Mouse (Mus musculus) hindbrain, embryonic 15.5 days (tissue): ENCODE results near the gene Klhl11. TPM values are rescaled to one million over a fixed set of nuclear protein-coding genes. Genes with fewer than 3 reads are reported as not detected.

Experiments used
- ATAC-seq: fragments of 200-750 bp; cut with Nextera tagmentation; 2 replicates; pipeline ENCODE4 v1.8.0; 2017; ENCODE audit warnings: low read depth, moderate number of reproducible peaks, moderate TSS enrichment; ENCODE audit not compliant: low FRiP score
- H3K27ac ChIP-seq: fragments of 300-500 bp; sonication (generic); replicated peaks from 2 replicates; pipeline ENCODE4 v1.5.1; 2015; ENCODE audit warnings: mild to moderate bottlenecking, inconsistent platforms
- H3K27me3 ChIP-seq: fragments of 300-500 bp; sonication (generic); 2 replicates; pipeline ENCODE4 v1.6.1; 2015; ENCODE audit warnings: control low read depth, inconsistent platforms
- H3K36me3 ChIP-seq: fragments of 300-500 bp; sonication (generic); 2 replicates; pipeline ENCODE4 v1.6.1; 2015; ENCODE audit warnings: control low read depth, inconsistent platforms
- H3K4me1 ChIP-seq: fragments of 300-500 bp; sonication (generic); replicated peaks from 2 replicates; pipeline ENCODE4 v1.6.1; 2015; ENCODE audit warnings: control low read depth, inconsistent platforms
- H3K4me2 ChIP-seq: fragments of 300-500 bp; sonication (generic); 2 replicates; pipeline ENCODE4 v1.6.1; 2015; ENCODE audit warnings: moderate library complexity, mild to moderate bottlenecking, inconsistent platforms
- H3K4me3 ChIP-seq: fragments of 300-500 bp; sonication (generic); 2 replicates; pipeline ENCODE4 v1.5.1; 2015; ENCODE audit warnings: mild to moderate bottlenecking, inconsistent platforms
- H3K9ac ChIP-seq: fragments of 300-500 bp; sonication (generic); 2 replicates; pipeline ENCODE4 v1.6.1; 2015; ENCODE audit warnings: inconsistent platforms
- H3K9me3 ChIP-seq: fragments of 300-500 bp; sonication (generic); 2 replicates; pipeline ENCODE4 v1.6.1; 2016; ENCODE audit warnings: control low read depth, inconsistent platforms
- WGBS: fragments of 180-500 bp; shearing (Covaris S2); methylation state at CpG from one replicate; pipeline ENCODE4 v1.1.7; 2015; 5-methylcytosine and 5-hydroxymethylcytosine counted together
- microRNA-seq: library from miRNA; unstranded; fragments of <30 nt; microRNA quantifications from one replicate; pipeline ENCODE4, GENCODE M21; 2016
- polyA plus RNA-seq: library from polyadenylated mRNA; unstranded; fragments of >200 nt; fragmentation: Nextera tagmentation; extraction: Ambion mirVana; gene quantifications from 2 replicates; pipeline ENCODE4 v1.2.1, GENCODE M21; 2015

Gene Klhl11
- polyA plus RNA-seq, 1 experiment from 2014 or later, result 9.8 TPM

- Histone ChIP-seq H3K4me1 (peaks cover 5% of the 10 kb centered on the region; the same call in 1 of the 2 replicates), H3K4me3 (no peak overlapping the region), H3K36me3 (peaks cover 18% of the 10 kb centered on the region; the same call in 1 of the 2 replicates), H3K27ac (peak overlapping the region; percentile 51; the same call in 1 of the 2 replicates), H3K9ac (no peak overlapping the region), H3K27me3 (no peaks in the 10 kb centered on the region), H3K9me3 (no peaks in the 10 kb centered on the region), H3K4me2 (no peak overlapping the region)
- ATAC-seq, result peak; percentile 51; the same call in 1 of the 2 replicates
- WGBS, result 66% methylated on average over 9 of the region's 9 CpGs
Measured at GRCm38 (mm10) chr11:100428612-100429199, 43.8 kb downstream of the Klhl11 start.

GRCm38 (mm10) chr11:100426820-100427219, 45.7 kb downstream of the Klhl11 start:
- Histone ChIP-seq H3K4me1 (peaks cover 5% of the 10 kb centered on the region; the same call in 1 of the 2 replicates), H3K27me3 (no peaks in the 10 kb centered on the region), H3K4me2 (no peak overlapping the region), H3K9me3 (no peaks in the 10 kb centered on the region), H3K9ac (no peak overlapping the region), H3K27ac (no peak overlapping the region), H3K4me3 (no peak overlapping the region), H3K36me3 (peaks cover 11% of the 10 kb centered on the region; the same call in 1 of the 2 replicates)
- ATAC-seq, result no peak
- 88% methylated on average over 3 of the region's 3 CpGs for WGBS

GRCm38 (mm10) chr11:100425851-100426250, 46.7 kb downstream of the Klhl11 start:
- H3K4me1 ChIP-seq, result peaks cover 5% of the 10 kb centered on the region; the same call in 1 of the 2 replicates
- H3K4me3 ChIP-seq, result no peak overlapping the region
- no peak overlapping the region for H3K9ac ChIP-seq
- peaks cover 9% of the 10 kb centered on the region; the same call in 1 of the 2 replicates for H3K36me3 ChIP-seq
- no peak overlapping the region for H3K4me2 ChIP-seq
- WGBS, result 37% methylated on average over 7 of the region's 7 CpGs
- no peaks in the 10 kb centered on the region for H3K9me3 ChIP-seq
- H3K27me3 ChIP-seq, result no peaks in the 10 kb centered on the region
- ATAC-seq, result peak; percentile 19; the same call in 1 of the 2 replicates
- H3K27ac ChIP-seq, result no peak overlapping the region

- Histone ChIP-seq H3K27me3 (no peaks in the 10 kb centered on the region), H3K4me2 (no peak overlapping the region), H3K27ac (no peak overlapping the region), H3K9ac (no peak overlapping the region), H3K4me1 (peaks cover 3% of the 10 kb centered on the region; the same call in 1 of the 2 replicates), H3K4me3 (no peak overlapping the region), H3K36me3 (no peaks in the 10 kb centered on the region), H3K9me3 (no peaks in the 10 kb centered on the region)
- 90% methylated on average over 7 of the region's 7 CpGs for WGBS
- ATAC-seq, result no peak
Measured at GRCm38 (mm10) chr11:100423836-100424235, 48.7 kb downstream of the Klhl11 start.

GRCm38 (mm10) chr11:100421537-100421936, 51.0 kb downstream of the Klhl11 start:
- Histone ChIP-seq H3K4me2 (no peak overlapping the region), H3K27me3 (peaks cover under 1% of the 10 kb centered on the region; the same call in 1 of the 2 replicates), H3K4me3 (no peak overlapping the region), H3K36me3 (no peaks in the 10 kb centered on the region), H3K9me3 (no peaks in the 10 kb centered on the region), H3K4me1 (no peaks in the 10 kb centered on the region), H3K27ac (no peak overlapping the region), H3K9ac (no peak overlapping the region)
- 38% methylated on average over 8 of the region's 8 CpGs for WGBS
- ATAC-seq, result no peak

GRCm38 (mm10) chr11:100414914-100415822, 57.4 kb downstream of the Klhl11 start, which contains the start of gene Fkbp10:
TSS of gene Fkbp10 (plus strand) at chr11:100415697.
- Histone ChIP-seq H3K27me3 (peaks cover 14% of the 10 kb centered on the region), H3K4me1 (peaks cover 33% of the 10 kb centered on the region), H3K36me3 (no peaks in the 10 kb centered on the region), H3K9me3 (no peaks in the 10 kb centered on the region), H3K4me2 (peak within 1 kb of the TSS; percentile 64), H3K9ac (peak within 1 kb of the TSS; percentile 51), H3K27ac (peak within 1 kb of the TSS; percentile 76), H3K4me3 (peak within 1 kb of the TSS; percentile 58)
- peak; percentile 43; the same call in 1 of the 2 replicates for ATAC-seq
- WGBS, result 0% methylated on average over 30 of the region's 31 CpGs

- Histone ChIP-seq H3K4me2 (peak within 1 kb of the TSS; percentile 64), H3K9ac (peak within 1 kb of the TSS; percentile 51), H3K27me3 (peaks cover 14% of the 10 kb centered on the region), H3K4me1 (peaks cover 33% of the 10 kb centered on the region), H3K9me3 (no peaks in the 10 kb centered on the region), H3K4me3 (peak within 1 kb of the TSS; percentile 58), H3K27ac (peak within 1 kb of the TSS; percentile 76), H3K36me3 (no peaks in the 10 kb centered on the region)
- 2% methylated on average over 93 of the region's 93 CpGs for WGBS
- ATAC-seq, result peak; percentile 94
Measured at GRCm38 (mm10) chr11:100414021-100414913, 58.3 kb downstream of the Klhl11 start, which contains the start of gene P3h4. TSS of gene P3h4 (minus strand) at chr11:100414836.

GRCm38 (mm10) chr11:100413541-100413940, 59.0 kb downstream of the Klhl11 start:
- WGBS, result 77% methylated on average over 11 of the region's 11 CpGs
- Histone ChIP-seq H3K27ac (no peak overlapping the region), H3K4me2 (peak overlapping the region; percentile 64), H3K9me3 (no peaks in the 10 kb centered on the region), H3K36me3 (no peaks in the 10 kb centered on the region), H3K4me3 (peak overlapping the region; percentile 58), H3K27me3 (peaks cover 14% of the 10 kb centered on the region), H3K4me1 (peaks cover 33% of the 10 kb centered on the region), H3K9ac (peak overlapping the region; percentile 51)
- no peak for ATAC-seq

Small RNA genes lying within 50 kb of the gene (microRNA-seq; reads per million reads assigned to microRNA genes)
- not detected for gene Gm27374
- 0.87 reads per million for gene Mir7116

Other genes with a start within 250 kb of the Klhl11 start
- not detected in 2 replicates for gene Krt16, start 223.8 kb downstream of the Klhl11 start, polyA plus RNA-seq
- 0.18 and 0.39 TPM in 2 replicates for gene Krt17, start 211.7 kb downstream of the Klhl11 start, polyA plus RNA-seq
- gene Krt42, start 202.9 kb downstream of the Klhl11 start, polyA plus RNA-seq, result not detected in 2 replicates
- gene Eif1, start 152.9 kb downstream of the Klhl11 start, polyA plus RNA-seq, result 1,215 and 1,231 TPM in 2 replicates
- 0.38 TPM in 1 of 2 replicates, not detected in the other for gene Gast, start 138.3 kb downstream of the Klhl11 start, polyA plus RNA-seq
- gene Hap1, start 116.6 kb downstream of the Klhl11 start, polyA plus RNA-seq, result 253 and 256 TPM in 2 replicates
- 73.2 and 78.1 TPM in 2 replicates for gene Jup, start 75.0 kb downstream of the Klhl11 start, polyA plus RNA-seq
- gene P3h4, start 57.9 kb downstream of the Klhl11 start, polyA plus RNA-seq, result 21.2 and 25.5 TPM in 2 replicates
- 26.6 and 27.1 TPM in 2 replicates for gene Fkbp10, start 57.0 kb downstream of the Klhl11 start, polyA plus RNA-seq
- 112 and 114 TPM in 2 replicates for gene Nt5c3b, start 30.9 kb downstream of the Klhl11 start, polyA plus RNA-seq
- gene Klhl10, start 30.8 kb downstream of the Klhl11 start, polyA plus RNA-seq, result 0.77 and 1.0 TPM in 2 replicates
- gene Acly, start 55.3 kb upstream of the Klhl11 start, polyA plus RNA-seq, result 228 and 230 TPM in 2 replicates
- gene Ttc25, start 72.9 kb upstream of the Klhl11 start, polyA plus RNA-seq, result 2.6 and 2.7 TPM in 2 replicates
- gene Cnp, start 102.2 kb upstream of the Klhl11 start, polyA plus RNA-seq, result 60.1 and 61.3 TPM in 2 replicates
- gene Nkiras2, start 146.5 kb upstream of the Klhl11 start, polyA plus RNA-seq, result 96.2 and 104 TPM in 2 replicates
- 278 and 296 TPM in 2 replicates for gene Dnajc7, start 147.4 kb upstream of the Klhl11 start, polyA plus RNA-seq
- 0.82 and 0.94 TPM in 2 replicates for gene Zfp385c, start 219.7 kb upstream of the Klhl11 start, polyA plus RNA-seq
- gene Dhx58, start 231.5 kb upstream of the Klhl11 start, polyA plus RNA-seq, result 3.0 and 3.1 TPM in 2 replicates
- 67.2 and 74.0 TPM in 2 replicates for gene Kat2a, start 239.7 kb upstream of the Klhl11 start, polyA plus RNA-seq
- 0.25 and 0.35 TPM in 2 replicates for gene Hspb9, start 241.1 kb upstream of the Klhl11 start, polyA plus RNA-seq